Mouse (Mus musculus): ENCODE measurements around the gene Astn1. TPM values are rescaled to one million over a fixed set of nuclear protein-coding genes. Genes with fewer than 3 reads are reported as not detected.
A peak's percentile ranks its signal among the peaks of the same experiment; 100 is the strongest.

Gene Astn1
- polyA plus RNA-seq, 1 experiment from 2014 or later = 0.38 TPM

DNA sequence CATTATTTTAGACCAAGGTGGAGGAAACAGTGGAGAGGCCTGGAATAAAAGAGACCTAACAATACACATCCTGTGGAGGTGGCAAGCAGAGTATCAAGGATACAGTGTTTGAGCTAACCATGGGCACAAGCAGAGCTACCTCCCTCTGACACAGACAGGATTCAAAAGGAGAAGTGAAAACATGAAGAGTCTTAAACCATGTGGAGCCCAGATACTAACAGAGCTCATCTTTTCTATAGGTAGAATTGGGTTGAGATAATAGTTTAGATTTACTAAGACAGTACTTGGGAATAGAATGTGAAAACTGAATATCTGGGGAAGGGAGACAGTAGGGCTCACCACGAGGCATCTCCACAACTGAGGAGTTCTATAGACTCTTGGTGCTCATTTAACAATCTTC is 84.0 kb downstream of the Astn1 start:
- no peaks in the 10 kb centered on the region for H3K27me3 ChIP-seq (ENCODE audit: insufficient read depth, low read length)
- WGBS = 64% methylated on average over 1 of the region's 1 CpGs
- no peaks in the 10 kb centered on the region for H3K4me1 ChIP-seq (replicated peaks; ENCODE audit: insufficient read depth, low read length)
- no peak for ATAC-seq (replicated peaks; ENCODE audit: low FRiP score, low read depth)
- no peak overlapping the region for H3K27ac ChIP-seq
- no peak overlapping the region for H3K4me3 ChIP-seq (replicated peaks; ENCODE audit: low read depth, low read length)
- H3K4me2 ChIP-seq (ENCODE audit: low read length) = no peak overlapping the region
- no peak overlapping the region for H3K9ac ChIP-seq (ENCODE audit: low read depth, low read length)
- no peak for TF ChIP-seq CTCF (IDR thresholded peaks at IDR 0.05; ENCODE audit: low read depth)
- no peaks in the 10 kb centered on the region for H3K36me3 ChIP-seq (ENCODE audit: insufficient read depth, low read length)
- DNase-seq (ENCODE audit: low spot score) = no peak
- H3K9me3 ChIP-seq (replicated peaks; ENCODE audit: low read length) = no peaks in the 10 kb centered on the region

DNA sequence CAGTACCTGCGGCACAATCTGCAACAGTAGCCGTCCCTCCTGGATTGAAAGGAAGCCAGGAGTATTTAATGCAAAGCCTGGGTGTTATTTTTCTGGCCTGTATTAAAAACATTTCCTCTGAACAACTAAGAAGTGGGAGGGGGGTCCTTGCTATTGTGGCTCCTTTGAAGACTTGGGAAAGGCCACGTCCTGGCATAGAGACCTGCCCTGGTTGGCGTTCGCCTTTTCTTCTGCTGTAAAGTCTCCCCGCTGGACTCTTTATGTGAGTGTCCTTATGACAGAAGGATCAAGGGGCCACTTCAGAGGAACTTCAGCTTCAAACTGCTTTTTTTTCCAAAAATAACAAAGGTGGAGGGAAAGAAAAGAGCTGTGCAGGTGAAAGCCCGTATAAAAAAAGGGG is 85.9 kb downstream of the Astn1 start:
- no peak overlapping the region for H3K27ac ChIP-seq
- no peaks in the 10 kb centered on the region for H3K9me3 ChIP-seq (replicated peaks; ENCODE audit: low read length)
- no peaks in the 10 kb centered on the region for H3K4me1 ChIP-seq (replicated peaks; ENCODE audit: insufficient read depth, low read length)
- WGBS = 67% methylated on average over 7 of the region's 7 CpGs
- H3K4me3 ChIP-seq (replicated peaks; ENCODE audit: low read depth, low read length) = no peak overlapping the region
- ATAC-seq (replicated peaks; ENCODE audit: low FRiP score, low read depth) (no peak), DNase-seq (ENCODE audit: low spot score) (no peak)
- no peak overlapping the region for H3K4me2 ChIP-seq (ENCODE audit: low read length)
- no peaks in the 10 kb centered on the region for H3K27me3 ChIP-seq (ENCODE audit: insufficient read depth, low read length)
- no peak overlapping the region for H3K9ac ChIP-seq (ENCODE audit: low read depth, low read length)
- no peak for TF ChIP-seq CTCF (IDR thresholded peaks at IDR 0.05; ENCODE audit: low read depth)
- no peaks in the 10 kb centered on the region for H3K36me3 ChIP-seq (ENCODE audit: insufficient read depth, low read length)

DNA sequence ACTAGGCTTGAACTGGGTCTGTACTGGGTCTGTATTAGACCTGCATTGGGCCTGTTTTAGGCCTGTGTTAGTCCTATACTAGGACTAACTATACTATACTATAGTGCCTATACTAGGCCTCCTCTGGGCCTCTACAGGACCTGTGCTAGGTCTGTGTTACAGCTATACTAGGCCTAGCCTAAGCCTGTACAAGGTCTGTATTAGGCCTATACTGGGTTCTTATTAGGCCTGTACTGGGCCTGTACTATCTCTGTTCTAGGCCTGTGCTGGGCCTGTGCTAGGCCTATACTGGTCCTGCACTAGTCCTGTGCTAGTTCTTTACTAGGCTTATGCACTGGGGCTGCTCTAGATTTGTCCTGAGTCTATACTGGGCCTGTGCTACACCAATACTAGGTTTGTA is 90.6 kb downstream of the Astn1 start:
- Histone ChIP-seq H3K4me1 (replicated peaks; ENCODE audit: insufficient read depth, low read length) (no peaks in the 10 kb centered on the region), H3K4me3 (replicated peaks; ENCODE audit: low read depth, low read length) (no peak overlapping the region), H3K9ac (ENCODE audit: low read depth, low read length) (no peak overlapping the region), H3K27me3 (ENCODE audit: insufficient read depth, low read length) (no peaks in the 10 kb centered on the region), H3K36me3 (ENCODE audit: insufficient read depth, low read length) (no peaks in the 10 kb centered on the region), H3K9me3 (replicated peaks; ENCODE audit: low read length) (no peaks in the 10 kb centered on the region), H3K27ac (no peak overlapping the region), H3K4me2 (ENCODE audit: low read length) (no peak overlapping the region)
- ATAC-seq (replicated peaks; ENCODE audit: low FRiP score, low read depth) (no peak), DNase-seq (ENCODE audit: low spot score) (no peak)
- no peak for TF ChIP-seq CTCF (IDR thresholded peaks at IDR 0.05; ENCODE audit: low read depth)

DNA sequence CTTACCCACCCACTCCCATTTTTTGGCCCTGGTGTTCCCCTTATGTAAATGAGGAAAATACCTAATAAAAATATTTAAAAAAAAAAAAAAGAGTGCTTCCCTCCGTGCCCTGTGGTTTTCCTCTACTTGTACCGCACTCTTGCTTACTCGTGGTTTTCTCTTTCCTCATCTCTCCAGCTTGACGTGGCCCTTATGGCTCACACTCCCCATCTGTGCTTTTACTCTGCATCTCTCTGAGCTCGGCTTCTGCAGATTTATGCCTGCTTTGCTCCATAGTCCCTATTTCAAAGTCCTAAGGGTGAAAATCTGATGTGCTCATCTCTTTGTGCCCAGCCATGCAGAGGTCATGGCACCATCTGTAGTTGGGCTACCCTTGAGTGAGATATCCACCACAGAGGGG is 91.5 kb downstream of the Astn1 start:
- no peak for ATAC-seq (replicated peaks; ENCODE audit: low FRiP score, low read depth)
- 85% methylated on average over 5 of the region's 5 CpGs for WGBS
- no peak for DNase-seq (ENCODE audit: low spot score)
- Histone ChIP-seq H3K36me3 (ENCODE audit: insufficient read depth, low read length) (no peaks in the 10 kb centered on the region), H3K27ac (no peak overlapping the region), H3K9me3 (replicated peaks; ENCODE audit: low read length) (no peaks in the 10 kb centered on the region), H3K4me2 (ENCODE audit: low read length) (no peak overlapping the region), H3K4me1 (replicated peaks; ENCODE audit: insufficient read depth, low read length) (no peaks in the 10 kb centered on the region), H3K9ac (ENCODE audit: low read depth, low read length) (no peak overlapping the region), H3K27me3 (ENCODE audit: insufficient read depth, low read length) (no peaks in the 10 kb centered on the region), H3K4me3 (replicated peaks; ENCODE audit: low read depth, low read length) (no peak overlapping the region)
- no peak for TF ChIP-seq CTCF (IDR thresholded peaks at IDR 0.05; ENCODE audit: low read depth)

DNA sequence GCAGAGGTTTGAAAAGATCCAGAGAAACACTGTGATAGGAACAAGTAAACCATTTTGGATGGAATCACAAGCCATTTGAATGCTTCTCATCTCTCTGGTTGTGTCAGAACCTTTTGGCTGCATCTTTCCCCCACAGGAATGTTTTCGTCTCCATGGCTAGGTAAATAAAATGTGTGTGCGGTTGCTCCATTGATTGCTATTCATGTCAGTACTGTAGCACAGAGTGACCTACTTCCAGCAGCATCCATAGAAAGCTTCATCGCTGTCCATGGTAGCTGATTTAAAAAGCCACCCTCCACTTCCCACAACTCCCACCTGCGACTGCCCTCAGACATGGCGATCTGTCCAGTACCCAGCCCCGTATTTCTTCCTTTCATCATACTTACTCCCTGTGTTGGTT is 101.9 kb downstream of the Astn1 start:
- WGBS = 60% methylated on average over 6 of the region's 6 CpGs
- no peak for ATAC-seq (replicated peaks; ENCODE audit: low FRiP score, low read depth)
- no peaks in the 10 kb centered on the region for H3K4me1 ChIP-seq (replicated peaks; ENCODE audit: insufficient read depth, low read length)
- H3K9ac ChIP-seq (ENCODE audit: low read depth, low read length) = no peak overlapping the region
- H3K4me2 ChIP-seq (ENCODE audit: low read length) = no peak overlapping the region
- no peaks in the 10 kb centered on the region for H3K9me3 ChIP-seq (replicated peaks; ENCODE audit: low read length)
- H3K4me3 ChIP-seq (replicated peaks; ENCODE audit: low read depth, low read length) = no peak overlapping the region
- no peaks in the 10 kb centered on the region for H3K27me3 ChIP-seq (ENCODE audit: insufficient read depth, low read length)
- no peak overlapping the region for H3K27ac ChIP-seq
- no peak for TF ChIP-seq CTCF (IDR thresholded peaks at IDR 0.05; ENCODE audit: low read depth)
- peak; percentile 37 for DNase-seq (ENCODE audit: low spot score)
- no peaks in the 10 kb centered on the region for H3K36me3 ChIP-seq (ENCODE audit: insufficient read depth, low read length)

DNA sequence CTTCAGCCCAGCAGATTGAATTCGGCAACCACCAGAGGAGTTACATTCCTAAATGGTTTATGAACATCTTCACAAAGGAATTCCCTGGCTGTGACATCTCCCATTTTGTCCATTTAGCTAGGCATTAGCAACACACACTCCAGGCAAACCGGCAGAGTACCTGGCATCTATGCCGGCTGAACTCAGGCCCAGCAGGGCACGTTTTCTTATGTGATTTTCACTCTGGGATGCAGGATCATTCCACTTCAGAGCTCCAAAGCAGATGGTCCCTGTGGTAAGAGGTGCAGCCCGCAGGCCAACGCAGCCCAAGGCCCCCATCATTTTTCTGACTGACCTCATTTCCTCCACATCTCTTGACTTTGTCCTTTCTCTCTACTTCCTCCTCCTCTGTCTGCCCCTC is 103.2 kb downstream of the Astn1 start:
- no peak for TF ChIP-seq CTCF (IDR thresholded peaks at IDR 0.05; ENCODE audit: low read depth)
- no peak overlapping the region for H3K9ac ChIP-seq (ENCODE audit: low read depth, low read length)

DNA sequence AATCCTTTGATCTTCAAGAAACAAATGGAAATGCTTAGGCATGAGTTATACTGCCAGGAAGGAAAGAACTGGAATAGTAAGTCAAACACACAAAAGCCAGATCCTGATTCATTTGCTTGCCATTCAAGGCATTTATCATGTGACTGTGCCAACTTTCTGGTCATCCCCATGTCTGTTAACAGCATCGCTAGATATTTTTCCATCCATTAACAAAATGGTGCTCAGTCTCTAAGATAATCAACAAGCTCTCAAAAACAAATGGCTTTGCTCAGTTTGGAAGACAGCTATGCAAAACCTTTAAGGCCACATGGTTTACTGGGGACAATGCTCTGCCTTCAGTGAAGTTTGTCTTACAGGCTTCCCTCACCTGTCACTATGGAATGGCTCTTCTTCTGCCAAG is 115.8 kb downstream of the Astn1 start:
- Histone ChIP-seq H3K4me1 (replicated peaks; ENCODE audit: insufficient read depth, low read length) (no peaks in the 10 kb centered on the region), H3K9ac (ENCODE audit: low read depth, low read length) (no peak overlapping the region), H3K27ac (no peak overlapping the region), H3K27me3 (ENCODE audit: insufficient read depth, low read length) (no peaks in the 10 kb centered on the region), H3K4me2 (ENCODE audit: low read length) (no peak overlapping the region), H3K9me3 (replicated peaks; ENCODE audit: low read length) (no peaks in the 10 kb centered on the region), H3K36me3 (ENCODE audit: insufficient read depth, low read length) (no peaks in the 10 kb centered on the region), H3K4me3 (replicated peaks; ENCODE audit: low read depth, low read length) (no peak overlapping the region)
- 94% methylated on average over 1 of the region's 1 CpGs for WGBS
- TF ChIP-seq CTCF (IDR thresholded peaks at IDR 0.05; ENCODE audit: low read depth) = no peak
- no peak for DNase-seq (ENCODE audit: low spot score)
- no peak for ATAC-seq (replicated peaks; ENCODE audit: low FRiP score, low read depth)

More for the DNA sequence above, 103.2 kb downstream of the Astn1 start:
- H3K4me2 ChIP-seq (ENCODE audit: low read length) = no peak overlapping the region
- DNase-seq (ENCODE audit: low spot score) (no peak), ATAC-seq (replicated peaks; ENCODE audit: low FRiP score, low read depth) (no peak)
- no peak overlapping the region for H3K27ac ChIP-seq
- H3K4me1 ChIP-seq (replicated peaks; ENCODE audit: insufficient read depth, low read length) = no peaks in the 10 kb centered on the region
- no peaks in the 10 kb centered on the region for H3K27me3 ChIP-seq (ENCODE audit: insufficient read depth, low read length)
- no peaks in the 10 kb centered on the region for H3K36me3 ChIP-seq (ENCODE audit: insufficient read depth, low read length)
- 66% methylated on average over 6 of the region's 6 CpGs for WGBS
- H3K4me3 ChIP-seq (replicated peaks; ENCODE audit: low read depth, low read length) = no peak overlapping the region
- H3K9me3 ChIP-seq (replicated peaks; ENCODE audit: low read length) = no peaks in the 10 kb centered on the region
